Mouse (Mus musculus): ENCODE results near the gene Lsm3. TPM values are rescaled to one million over a fixed set of nuclear protein-coding genes. Genes with fewer than 3 reads are reported as not detected.

The Lsm3 gene
- polyA plus RNA-seq, 1 experiment = 25.5 TPM

GRCm38 (mm10) chr6:91509326-91509725 is 6.4 kb upstream of the Lsm3 start:
- WGBS = 41% methylated on average over 7 of the region's 7 CpGs
- no peak overlapping the region for H3K4me3 ChIP-seq (ENCODE audit: insufficient read depth, low read depth, low read length)
- DNase-seq = peak; percentile 66
- no peaks in the 10 kb centered on the region for H3K4me1 ChIP-seq (ENCODE audit: control insufficient read depth, insufficient read depth, low read length)
- no peaks in the 10 kb centered on the region for H3K27me3 ChIP-seq (replicated peaks; ENCODE audit: control insufficient read depth, insufficient read depth, low read length)
- H3K36me3 ChIP-seq (ENCODE audit: control insufficient read depth, insufficient read depth, low read length) = peaks cover 2% of the 10 kb centered on the region
- no peak overlapping the region for H3K27ac ChIP-seq (ENCODE audit: insufficient read depth, low read depth, low read length)
- TF ChIP-seq POLR2A (IDR thresholded peaks at IDR 0.05; ENCODE audit: low read depth, low read length) (no peak), CTCF (conservative IDR thresholded peaks at IDR 0.05; ENCODE audit: insufficient read depth, insufficient read length, low read depth, low read length) (peak; percentile 88)

GRCm38 (mm10) chr6:91510211-91510610 is 5.5 kb upstream of the Lsm3 start:
- TF ChIP-seq CTCF (conservative IDR thresholded peaks at IDR 0.05; ENCODE audit: insufficient read depth, insufficient read length, low read depth, low read length) (no peak), POLR2A (IDR thresholded peaks at IDR 0.05; ENCODE audit: low read depth, low read length) (no peak)
- WGBS = 72% methylated on average over 10 of the region's 10 CpGs
- no peak overlapping the region for H3K27ac ChIP-seq (ENCODE audit: insufficient read depth, low read depth, low read length)
- DNase-seq = peak; percentile 33
- H3K27me3 ChIP-seq (replicated peaks; ENCODE audit: control insufficient read depth, insufficient read depth, low read length) = no peaks in the 10 kb centered on the region
- no peaks in the 10 kb centered on the region; the same call in 1 of the 2 replicates for H3K36me3 ChIP-seq (ENCODE audit: control insufficient read depth, insufficient read depth, low read length)
- no peak overlapping the region for H3K4me3 ChIP-seq (ENCODE audit: insufficient read depth, low read depth, low read length)
- peaks cover 4% of the 10 kb centered on the region; the same call in 1 of the 2 replicates for H3K4me1 ChIP-seq (ENCODE audit: control insufficient read depth, insufficient read depth, low read length)

- H3K4me1 ChIP-seq (ENCODE audit: control insufficient read depth, insufficient read depth, low read length) = peaks cover 4% of the 10 kb centered on the region; the same call in 1 of the 2 replicates
- TF ChIP-seq CTCF (conservative IDR thresholded peaks at IDR 0.05; ENCODE audit: insufficient read depth, insufficient read length, low read depth, low read length) (no peak), POLR2A (IDR thresholded peaks at IDR 0.05; ENCODE audit: low read depth, low read length) (no peak)
- DNase-seq = no peak
- no peak overlapping the region for H3K27ac ChIP-seq (ENCODE audit: insufficient read depth, low read depth, low read length)
- no peaks in the 10 kb centered on the region for H3K27me3 ChIP-seq (replicated peaks; ENCODE audit: control insufficient read depth, insufficient read depth, low read length)
- H3K4me3 ChIP-seq (ENCODE audit: insufficient read depth, low read depth, low read length) = no peak overlapping the region
- H3K36me3 ChIP-seq (ENCODE audit: control insufficient read depth, insufficient read depth, low read length) = no peaks in the 10 kb centered on the region; the same call in 1 of the 2 replicates
Observed at GRCm38 (mm10) chr6:91514135-91514534, 1.6 kb upstream of the Lsm3 start.

GRCm38 (mm10) chr6:91514737-91515362 is 878 bp upstream of the Lsm3 start:
- H3K36me3 ChIP-seq (ENCODE audit: control insufficient read depth, insufficient read depth, low read length) = no peaks in the 10 kb centered on the region; the same call in 1 of the 2 replicates
- no peaks in the 10 kb centered on the region for H3K27me3 ChIP-seq (replicated peaks; ENCODE audit: control insufficient read depth, insufficient read depth, low read length)
- no peak for TF ChIP-seq POLR2A (IDR thresholded peaks at IDR 0.05; ENCODE audit: low read depth, low read length)
- TF ChIP-seq CTCF (conservative IDR thresholded peaks at IDR 0.05; ENCODE audit: insufficient read depth, insufficient read length, low read depth, low read length) = no peak
- H3K4me1 ChIP-seq (ENCODE audit: control insufficient read depth, insufficient read depth, low read length) = peaks cover 4% of the 10 kb centered on the region; the same call in 1 of the 2 replicates
- WGBS = 13% methylated on average over 10 of the region's 10 CpGs
- peak overlapping the region; percentile 77 for H3K4me3 ChIP-seq (ENCODE audit: insufficient read depth, low read depth, low read length)
- H3K27ac ChIP-seq (ENCODE audit: insufficient read depth, low read depth, low read length) = peak overlapping the region; percentile 76
- no peak for DNase-seq

GRCm38 (mm10) chr6:91518454-91519020 is 2.8 kb downstream of the Lsm3 start:
- H3K4me1 ChIP-seq (ENCODE audit: control insufficient read depth, insufficient read depth, low read length) = peaks cover 4% of the 10 kb centered on the region; the same call in 1 of the 2 replicates
- H3K4me3 ChIP-seq (ENCODE audit: insufficient read depth, low read depth, low read length) = no peak overlapping the region
- no peaks in the 10 kb centered on the region for H3K27me3 ChIP-seq (replicated peaks; ENCODE audit: control insufficient read depth, insufficient read depth, low read length)
- TF ChIP-seq POLR2A (IDR thresholded peaks at IDR 0.05; ENCODE audit: low read depth, low read length) (no peak), CTCF (conservative IDR thresholded peaks at IDR 0.05; ENCODE audit: insufficient read depth, insufficient read length, low read depth, low read length) (no peak)
- H3K27ac ChIP-seq (ENCODE audit: insufficient read depth, low read depth, low read length) = no peak overlapping the region
- no peaks in the 10 kb centered on the region; the same call in none of the 2 replicates for H3K36me3 ChIP-seq (ENCODE audit: control insufficient read depth, insufficient read depth, low read length)
- 76% methylated on average over 7 of the region's 7 CpGs for WGBS
- no peak for DNase-seq

GRCm38 (mm10) chr6:91522816-91523215 is 7.1 kb downstream of the Lsm3 start:
- H3K27me3 ChIP-seq (replicated peaks; ENCODE audit: control insufficient read depth, insufficient read depth, low read length) = no peaks in the 10 kb centered on the region
- no peaks in the 10 kb centered on the region; the same call in none of the 2 replicates for H3K36me3 ChIP-seq (ENCODE audit: control insufficient read depth, insufficient read depth, low read length)
- TF ChIP-seq POLR2A (IDR thresholded peaks at IDR 0.05; ENCODE audit: low read depth, low read length) = no peak
- no peak for TF ChIP-seq CTCF (conservative IDR thresholded peaks at IDR 0.05; ENCODE audit: insufficient read depth, insufficient read length, low read depth, low read length)
- H3K27ac ChIP-seq (ENCODE audit: insufficient read depth, low read depth, low read length) = no peak overlapping the region
- peaks cover 4% of the 10 kb centered on the region for H3K4me1 ChIP-seq (ENCODE audit: control insufficient read depth, insufficient read depth, low read length)
- 93% methylated on average over 5 of the region's 5 CpGs for WGBS
- DNase-seq = no peak
- H3K4me3 ChIP-seq (ENCODE audit: insufficient read depth, low read depth, low read length) = no peak overlapping the region

GRCm38 (mm10) chr6:91525544-91525943 is 9.8 kb downstream of the Lsm3 start:
- no peak for TF ChIP-seq CTCF (conservative IDR thresholded peaks at IDR 0.05; ENCODE audit: insufficient read depth, insufficient read length, low read depth, low read length)
- no peak for TF ChIP-seq POLR2A (IDR thresholded peaks at IDR 0.05; ENCODE audit: low read depth, low read length)
- Histone ChIP-seq H3K4me3 (ENCODE audit: insufficient read depth, low read depth, low read length) (no peak overlapping the region), H3K4me1 (ENCODE audit: control insufficient read depth, insufficient read depth, low read length) (peaks cover 4% of the 10 kb centered on the region), H3K27ac (ENCODE audit: insufficient read depth, low read depth, low read length) (no peak overlapping the region), H3K36me3 (ENCODE audit: control insufficient read depth, insufficient read depth, low read length) (no peaks in the 10 kb centered on the region; the same call in 1 of the 2 replicates), H3K27me3 (replicated peaks; ENCODE audit: control insufficient read depth, insufficient read depth, low read length) (no peaks in the 10 kb centered on the region)
- DNase-seq = no peak
- WGBS = 59% methylated on average over 4 of the region's 4 CpGs
